Mouse (Mus musculus) embryonic facial prominence, embryonic 14.5 days (tissue): ENCODE results near the gene Lepr. TPM values are rescaled to one million over a fixed set of nuclear protein-coding genes. Genes with fewer than 3 reads are reported as not detected.
A peak's percentile ranks its signal among the peaks of the same experiment; 100 is the strongest.

Experiments
- ATAC-seq: fragments of 200-750 bp; cut with Nextera tagmentation; 2 replicates; pipeline ENCODE4 v1.8.0; 2017; ENCODE audit warnings: low read depth, moderate number of reproducible peaks, moderate TSS enrichment
- DNase-seq: peaks from one replicate; pipeline ENCODE4 v3.0.0-alpha.2; 2015; ENCODE audit warnings: low spot score
- H3K27ac ChIP-seq: fragments of 300-500 bp; sonication (generic); replicated peaks from 2 replicates; pipeline ENCODE4 v1.5.1; 2014; ENCODE audit warnings: low read depth, mild to moderate bottlenecking, low read length, moderate library complexity
- H3K27me3 ChIP-seq: fragments of 300-500 bp; sonication (generic); replicated peaks from 2 replicates; pipeline ENCODE4 v1.6.1; 2014; ENCODE audit warnings: low read length; ENCODE audit not compliant: control insufficient read depth, insufficient read depth
- H3K36me3 ChIP-seq: fragments of 300-500 bp; sonication (generic); 2 replicates; pipeline ENCODE4 v1.6.1; 2014; ENCODE audit warnings: low read length, mixed read lengths; ENCODE audit not compliant: control insufficient read depth, insufficient read depth
- H3K4me1 ChIP-seq: fragments of 300-500 bp; sonication (generic); 2 replicates; pipeline ENCODE4 v1.6.1; 2014; ENCODE audit warnings: antibody characterized with exemption, low read length; ENCODE audit not compliant: control insufficient read depth, insufficient read depth
- H3K4me2 ChIP-seq: fragments of 300-500 bp; sonication (generic); 2 replicates; pipeline ENCODE4 v1.6.1; 2014; ENCODE audit warnings: low read depth, mild to moderate bottlenecking, low read length, moderate library complexity, mixed read lengths
- H3K4me3 ChIP-seq: fragments of 300-500 bp; sonication (generic); 2 replicates; pipeline ENCODE4 v1.5.1; 2014; ENCODE audit warnings: low read depth, mild to moderate bottlenecking, low read length
- H3K9ac ChIP-seq: fragments of 300-500 bp; sonication (generic); 2 replicates; pipeline ENCODE4 v1.6.1; 2014; ENCODE audit warnings: low read depth, mild to moderate bottlenecking, low read length, moderate library complexity, mixed read lengths
- H3K9me3 ChIP-seq: fragments of 300-500 bp; sonication (generic); 2 replicates; pipeline ENCODE4 v1.6.1; 2016; ENCODE audit warnings: low read length; ENCODE audit not compliant: control insufficient read depth
- WGBS: fragments of 180-500 bp; shearing (Covaris S2); extraction: QIAGEN DNeasy Blood & Tissue Kit; methylation state at CpG from one replicate; pipeline ENCODE4 v1.1.7; 2014; 5-methylcytosine and 5-hydroxymethylcytosine counted together
- polyA plus RNA-seq: library from polyadenylated mRNA; unstranded; fragments of >200 nt; fragmentation: Nextera tagmentation; extraction: Ambion mirVana; gene quantifications from 2 replicates; pipeline ENCODE4 v1.2.1, GENCODE M21; 2014

Lepr gene
- polyA plus RNA-seq, 1 experiment from 2014 or later, result 16.0 TPM

GRCm38 (mm10) chr4:101707234-101707633 lies 10.0 kb upstream of the Lepr start:
- Histone ChIP-seq H3K4me3 (no peak overlapping the region), H3K27ac (0 out of 2 replicates have a peak overlapping the region, but pooled peaks have one; percentile 36), H3K9me3 (no peaks in the 10 kb centered on the region), H3K27me3 (no peaks in the 10 kb centered on the region), H3K9ac (no peak overlapping the region), H3K4me2 (no peak overlapping the region), H3K4me1 (peaks cover 20% of the 10 kb centered on the region), H3K36me3 (no peaks in the 10 kb centered on the region)
- peak; percentile 88 for ATAC-seq
- 22% methylated on average over 2 of the region's 2 CpGs for WGBS
- DNase-seq, result peak; percentile 85

GRCm38 (mm10) chr4:101707953-101708352 lies 9.3 kb upstream of the Lepr start:
- no peak overlapping the region for H3K9ac ChIP-seq
- no peak overlapping the region for H3K4me2 ChIP-seq
- ATAC-seq (no peak), DNase-seq (no peak)
- peaks cover 25% of the 10 kb centered on the region for H3K4me1 ChIP-seq
- no peaks in the 10 kb centered on the region for H3K9me3 ChIP-seq
- 33% methylated on average over 3 of the region's 3 CpGs for WGBS
- H3K27me3 ChIP-seq, result no peaks in the 10 kb centered on the region
- H3K36me3 ChIP-seq, result no peaks in the 10 kb centered on the region
- H3K4me3 ChIP-seq, result no peak overlapping the region
- peak overlapping the region; percentile 28; the same call in 1 of the 2 replicates for H3K27ac ChIP-seq

- H3K36me3 ChIP-seq, result no peaks in the 10 kb centered on the region
- WGBS, result 71% methylated on average over 4 of the region's 4 CpGs
- H3K4me2 ChIP-seq, result no peak overlapping the region
- H3K27ac ChIP-seq, result no peak overlapping the region
- H3K4me1 ChIP-seq, result peaks cover 25% of the 10 kb centered on the region
- DNase-seq (no peak), ATAC-seq (no peak)
- no peaks in the 10 kb centered on the region for H3K9me3 ChIP-seq
- no peak overlapping the region for H3K4me3 ChIP-seq
- no peak overlapping the region for H3K9ac ChIP-seq
- no peaks in the 10 kb centered on the region for H3K27me3 ChIP-seq
These were observed 6.8 kb upstream of the Lepr start for GRCm38 (mm10) chr4:101710361-101710760.

- Histone ChIP-seq H3K9ac (no peak overlapping the region), H3K36me3 (no peaks in the 10 kb centered on the region), H3K4me2 (no peak overlapping the region), H3K4me3 (no peak overlapping the region), H3K4me1 (peaks cover 25% of the 10 kb centered on the region), H3K27me3 (no peaks in the 10 kb centered on the region), H3K27ac (no peak overlapping the region), H3K9me3 (no peaks in the 10 kb centered on the region)
- 80% methylated on average over 4 of the region's 4 CpGs for WGBS
- DNase-seq (no peak), ATAC-seq (no peak)
These were observed 6.1 kb upstream of the Lepr start for GRCm38 (mm10) chr4:101711100-101711499.

DNA sequence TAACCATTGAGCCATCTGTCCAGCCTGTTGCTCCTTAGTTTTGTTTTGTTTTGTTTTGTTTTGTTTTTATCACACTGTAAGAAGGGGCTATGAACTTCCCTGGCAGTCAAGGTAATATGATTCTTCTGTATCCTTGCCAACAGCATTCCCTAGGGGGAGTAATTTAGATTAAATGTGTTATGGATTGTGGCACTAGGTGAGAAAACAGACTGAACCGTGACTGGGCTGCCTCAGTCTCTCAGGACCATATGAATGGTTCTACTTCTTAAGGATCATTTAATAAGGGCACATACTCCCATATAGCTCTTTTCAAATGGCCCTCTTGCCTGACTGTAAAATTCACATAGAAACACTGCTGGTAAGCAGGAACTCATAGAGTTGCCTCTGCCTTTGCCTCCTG lies 4.6 kb upstream of the Lepr start:
- DNase-seq (peak; percentile 52), ATAC-seq (peak; percentile 50; the same call in 1 of the 2 replicates)
- Histone ChIP-seq H3K4me2 (no peak overlapping the region), H3K4me1 (peaks cover 21% of the 10 kb centered on the region), H3K9me3 (no peaks in the 10 kb centered on the region), H3K9ac (no peak overlapping the region), H3K27ac (no peak overlapping the region), H3K4me3 (no peak overlapping the region), H3K27me3 (peaks cover 9% of the 10 kb centered on the region; the same call in 1 of the 2 replicates), H3K36me3 (no peaks in the 10 kb centered on the region)
- 7% methylated on average over 1 of the region's 1 CpGs for WGBS

DNA sequence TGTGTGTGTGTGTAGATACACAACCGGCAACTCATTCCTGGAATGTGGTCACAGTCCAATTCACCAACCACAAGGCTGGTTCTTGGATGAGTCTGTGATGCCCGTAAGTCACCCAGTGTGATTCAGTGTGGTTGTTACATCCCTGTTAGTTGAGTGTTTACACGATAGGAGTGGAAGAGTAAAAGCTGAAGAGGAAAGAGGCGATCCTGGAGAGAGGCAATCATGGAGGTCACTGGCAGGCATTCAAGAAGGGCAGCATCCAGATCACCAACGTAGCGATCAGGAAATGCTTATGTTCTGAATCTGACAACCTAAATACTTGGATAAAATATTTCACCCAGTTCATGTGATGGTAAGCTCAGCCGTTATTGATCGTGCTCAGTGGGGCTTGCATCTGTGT lies 1.9 kb upstream of the Lepr start:
- H3K36me3 ChIP-seq, result no peaks in the 10 kb centered on the region
- H3K27ac ChIP-seq, result no peak overlapping the region
- ATAC-seq (no peak), DNase-seq (no peak)
- H3K9ac ChIP-seq, result no peak overlapping the region
- no peak overlapping the region for H3K4me3 ChIP-seq
- peaks cover 14% of the 10 kb centered on the region; the same call in 1 of the 2 replicates for H3K4me1 ChIP-seq
- peaks cover 9% of the 10 kb centered on the region; the same call in 1 of the 2 replicates for H3K27me3 ChIP-seq
- no peaks in the 10 kb centered on the region for H3K9me3 ChIP-seq
- WGBS, result 82% methylated on average over 8 of the region's 8 CpGs
- no peak overlapping the region for H3K4me2 ChIP-seq

- no peaks in the 10 kb centered on the region for H3K36me3 ChIP-seq
- no peak overlapping the region for H3K9ac ChIP-seq
- no peak overlapping the region for H3K27ac ChIP-seq
- no peak for DNase-seq
- no peaks in the 10 kb centered on the region for H3K9me3 ChIP-seq
- 80% methylated on average over 6 of the region's 6 CpGs for WGBS
- no peak overlapping the region for H3K4me3 ChIP-seq
- H3K4me1 ChIP-seq, result peaks cover 14% of the 10 kb centered on the region; the same call in 1 of the 2 replicates
- no peak overlapping the region for H3K4me2 ChIP-seq
- ATAC-seq, result no peak
- H3K27me3 ChIP-seq, result peaks cover 9% of the 10 kb centered on the region; the same call in 1 of the 2 replicates
These were observed 1.4 kb upstream of the Lepr start for GRCm38 (mm10) chr4:101715805-101716204.

- peak overlapping the region; percentile 13; the same call in 1 of the 2 replicates for H3K4me3 ChIP-seq
- H3K4me2 ChIP-seq, result peak overlapping the region; percentile 93
- no peaks in the 10 kb centered on the region for H3K9me3 ChIP-seq
- 4% methylated on average over 5 of the region's 5 CpGs for WGBS
- ATAC-seq (0 out of 2 replicates have a peak, but pooled peaks have one; percentile 44), DNase-seq (peak; percentile 72)
- no peaks in the 10 kb centered on the region for H3K36me3 ChIP-seq
- no peak overlapping the region for H3K9ac ChIP-seq
- H3K4me1 ChIP-seq, result peaks cover 8% of the 10 kb centered on the region; the same call in 1 of the 2 replicates
- peaks cover 9% of the 10 kb centered on the region; the same call in 1 of the 2 replicates for H3K27me3 ChIP-seq
- peak overlapping the region; percentile 30 for H3K27ac ChIP-seq
These were observed 1.9 kb downstream of the Lepr start for GRCm38 (mm10) chr4:101718991-101719580.

- DNase-seq (no peak), ATAC-seq (no peak)
- no peak overlapping the region for H3K27ac ChIP-seq
- H3K36me3 ChIP-seq, result no peaks in the 10 kb centered on the region
- H3K9me3 ChIP-seq, result no peaks in the 10 kb centered on the region
- H3K4me3 ChIP-seq, result no peak overlapping the region
- H3K27me3 ChIP-seq, result peaks cover 6% of the 10 kb centered on the region; the same call in 1 of the 2 replicates
- WGBS, result 51% methylated on average over 4 of the region's 4 CpGs
- peaks cover 8% of the 10 kb centered on the region; the same call in 1 of the 2 replicates for H3K4me1 ChIP-seq
- H3K4me2 ChIP-seq, result no peak overlapping the region
- no peak overlapping the region for H3K9ac ChIP-seq
These were observed 4.5 kb downstream of the Lepr start for GRCm38 (mm10) chr4:101721705-101722104.
